Mouse (Mus musculus) cortical plate, adult 2 months (tissue): Measurements from ENCODE around the gene Guca1b. TPM values are rescaled to one million over a fixed set of nuclear protein-coding genes. Genes with fewer than 3 reads are reported as not detected.

ENCODE experiments used
- H3K27ac ChIP-seq: fragments of 200-500 bp; 2 replicates; pipeline ENCODE4 v1.5.1; 2012; ENCODE audit warnings: low read length, control low read depth, inconsistent platforms; ENCODE audit not compliant: insufficient read depth
- H3K4me1 ChIP-seq: fragments of 200-500 bp; 2 replicates; pipeline ENCODE4 v1.6.1; 2011; ENCODE audit warnings: low read length; ENCODE audit not compliant: control insufficient read depth, insufficient read depth
- H3K4me3 ChIP-seq: fragments of 200-500 bp; 2 replicates; pipeline ENCODE4 v1.5.1; 2011; ENCODE audit warnings: mild to moderate bottlenecking, low read length, control low read depth; ENCODE audit not compliant: insufficient read depth
- CTCF ChIP-seq: fragments of 200-500 bp; IDR thresholded peaks from 2 replicates; pipeline ENCODE4 v1.5.1; 2011; ENCODE audit warnings: mild to moderate bottlenecking, control low read depth, low read length; ENCODE audit not compliant: insufficient read depth; ENCODE audit errors: extremely low read depth
- POLR2A ChIP-seq: fragments of 200-500 bp; IDR thresholded peaks from 2 replicates; pipeline ENCODE4 v1.6.1; 2011; ENCODE audit warnings: mild to moderate bottlenecking, low read length, control low read depth; ENCODE audit not compliant: insufficient read depth; ENCODE audit errors: extremely low read depth
- polyA plus RNA-seq: library from polyadenylated mRNA; depleted of rRNA; stranded (reverse); fragments of >200 nt; gene quantifications from 2 replicates; pipeline ENCODE4 v1.2.3, GENCODE M21; 2012; rRNA removed

Guca1b gene
- 1.2 and 1.3 TPM in 2 replicates for polyA plus RNA-seq

DNA sequence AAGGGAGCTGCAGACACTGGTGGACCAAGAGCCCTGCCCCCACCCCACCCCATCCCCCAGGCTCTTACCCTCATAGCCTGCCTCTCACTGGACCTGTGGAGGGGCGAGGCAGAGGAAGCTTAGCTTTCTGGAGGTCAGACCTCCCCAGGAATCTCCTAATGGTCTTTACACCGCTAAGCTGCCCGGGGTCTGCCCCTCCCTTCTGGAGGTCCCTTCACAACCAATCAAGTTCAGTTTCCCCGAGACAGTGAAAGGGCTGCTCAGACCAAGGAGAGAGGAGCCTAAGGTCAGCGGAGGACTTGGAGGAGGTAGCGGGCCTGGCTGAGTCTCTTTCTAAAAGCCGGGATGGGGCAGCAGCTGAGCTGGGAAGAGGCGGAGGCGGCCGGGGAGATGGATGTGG, at the start of gene Guca1b:
TSS of gene Guca1b (plus strand) at position 249 of the 400 bp plus-strand sequence.
- no peak for TF ChIP-seq CTCF
- Histone ChIP-seq H3K4me3 (no peak within 1 kb of the TSS), H3K27ac (no peak within 1 kb of the TSS), H3K4me1 (no peaks in the 10 kb centered on the region)

DNA sequence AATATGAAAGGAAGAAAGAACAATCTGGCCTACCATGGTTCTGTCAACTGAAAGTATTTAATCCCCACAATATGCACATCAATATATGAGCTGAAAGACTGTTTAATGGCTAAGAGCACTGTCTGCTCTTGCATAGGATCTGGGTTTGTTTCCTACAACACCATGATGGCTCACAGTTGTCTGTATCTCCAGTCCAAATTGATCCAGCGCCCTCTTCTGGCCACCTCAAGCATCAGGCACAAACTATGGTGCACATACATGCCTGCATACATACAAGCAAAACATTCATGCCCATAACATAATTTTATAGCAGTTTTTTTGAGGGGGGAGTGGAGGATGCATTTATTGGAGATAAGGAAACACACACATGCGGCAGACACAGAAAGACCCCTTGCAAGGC, 42.1 kb upstream of the Guca1b start:
- no peak for TF ChIP-seq POLR2A
- no peak for TF ChIP-seq CTCF
- no peak overlapping the region for H3K4me3 ChIP-seq
- no peak overlapping the region for H3K27ac ChIP-seq
- H3K4me1 ChIP-seq = no peaks in the 10 kb centered on the region

DNA sequence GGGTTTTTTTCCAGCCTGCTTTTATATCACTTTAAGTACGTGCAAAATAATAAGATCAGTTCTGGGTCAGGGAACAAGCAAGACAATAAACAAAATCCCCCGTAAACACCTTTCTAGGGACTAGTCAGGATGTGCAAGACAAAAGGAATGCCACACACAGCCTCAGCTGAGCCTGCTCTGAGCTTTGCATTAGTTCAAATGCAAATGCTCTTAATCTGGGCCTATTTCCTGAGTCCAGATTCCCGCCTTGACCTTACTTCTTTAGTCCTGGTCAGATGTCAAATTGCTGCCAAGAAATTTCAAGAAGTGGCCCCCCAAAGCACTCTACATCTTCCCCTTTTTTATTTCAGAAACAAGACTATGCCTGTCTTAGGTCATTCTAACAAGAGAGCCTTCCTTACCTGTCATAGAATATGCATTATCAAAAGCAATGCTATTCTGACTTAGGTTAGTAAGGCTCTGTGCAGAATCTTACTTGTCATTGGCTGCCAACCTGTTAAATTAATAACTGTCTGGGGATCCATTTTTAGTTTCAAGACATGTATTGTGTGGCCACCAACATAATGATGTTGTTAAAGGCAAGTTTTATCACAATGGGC, 35.4 kb upstream of the Guca1b start:
- no peak for TF ChIP-seq POLR2A
- no peak for TF ChIP-seq CTCF
- Histone ChIP-seq H3K4me1 (no peaks in the 10 kb centered on the region), H3K27ac (no peak overlapping the region), H3K4me3 (no peak overlapping the region)

DNA sequence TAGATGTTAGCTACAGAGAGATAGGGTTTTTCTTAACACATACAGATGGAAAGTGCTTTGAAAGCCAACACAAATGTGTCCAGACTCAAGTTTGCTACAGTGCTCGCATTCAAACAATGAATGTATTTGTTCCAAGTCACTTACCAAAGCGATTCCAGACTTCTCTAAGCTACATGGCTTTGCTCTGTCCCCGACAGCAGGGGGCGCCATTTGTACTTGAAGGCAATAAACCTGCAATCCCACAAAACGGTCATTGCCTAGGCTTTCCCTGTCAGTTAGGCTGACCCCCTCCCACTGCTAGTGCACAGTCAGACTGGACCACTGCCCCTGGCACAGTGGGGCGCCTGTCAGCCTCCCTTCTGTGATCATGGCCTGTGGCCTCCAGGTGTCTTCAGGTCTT, 25.2 kb upstream of the Guca1b start:
- Histone ChIP-seq H3K4me3 (no peak overlapping the region), H3K27ac (no peak overlapping the region), H3K4me1 (no peaks in the 10 kb centered on the region)
- TF ChIP-seq POLR2A (no peak), CTCF (peak; percentile 48)

DNA sequence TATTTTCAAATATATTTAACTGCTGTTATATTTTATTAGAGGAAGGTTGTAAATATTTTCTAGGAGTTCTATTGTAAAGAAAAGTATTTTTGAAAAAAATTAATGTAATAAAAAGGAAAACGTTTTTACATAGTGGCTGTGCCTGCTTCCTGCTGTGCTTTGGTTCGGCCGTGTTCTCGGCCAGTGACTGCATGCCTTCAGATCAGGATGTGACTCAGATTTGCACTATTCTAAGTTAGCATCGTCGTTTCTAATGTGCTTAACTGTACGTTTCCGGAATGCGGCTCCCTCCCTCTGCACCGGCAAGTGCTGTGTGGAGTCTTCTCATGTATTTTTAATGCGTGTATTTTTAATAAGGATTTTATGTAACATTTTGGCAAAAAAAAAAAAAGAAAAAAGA, 23.9 kb upstream of the Guca1b start:
- Histone ChIP-seq H3K27ac (no peak overlapping the region), H3K4me1 (no peaks in the 10 kb centered on the region), H3K4me3 (no peak overlapping the region)
- TF ChIP-seq POLR2A (no peak), CTCF (no peak)

DNA sequence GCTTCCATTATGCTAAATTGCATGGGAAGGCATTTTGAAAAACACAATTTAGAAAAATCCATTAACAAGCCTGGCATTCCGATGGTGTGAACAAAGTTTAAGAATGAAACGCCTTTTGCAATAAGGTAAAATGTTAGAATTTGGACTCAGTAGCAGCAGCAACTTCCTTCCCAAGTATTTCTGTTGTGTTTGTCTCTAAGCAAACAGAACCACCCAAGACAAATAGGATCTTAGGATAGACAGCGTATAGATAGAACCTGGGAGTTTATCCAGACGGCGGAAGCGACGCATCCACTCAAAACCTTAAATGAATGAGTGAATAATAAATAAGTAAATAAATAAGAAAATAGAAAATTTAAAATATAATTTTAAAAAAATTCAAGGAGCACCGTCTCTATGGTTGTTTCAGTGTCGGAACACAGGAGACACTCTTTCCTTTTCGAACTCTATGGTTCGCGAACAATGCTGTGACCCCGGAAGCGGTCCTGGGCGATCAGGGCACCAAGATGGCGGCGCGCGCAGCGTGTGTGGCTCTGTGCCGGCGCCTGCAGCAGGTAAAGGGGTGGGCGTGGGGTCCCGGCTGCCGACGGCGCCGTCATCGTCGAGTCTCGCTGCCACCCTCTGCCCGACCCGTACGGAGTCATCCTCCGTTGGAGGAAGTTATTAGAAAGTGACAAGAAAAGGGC, 16.6 kb upstream of the Guca1b start, which contains the start of gene Mrps10:
TSS of gene Mrps10 (plus strand) at position 487 of the 686 bp plus-strand sequence.
- H3K4me1 ChIP-seq = no peaks in the 10 kb centered on the region; the same call in 1 of the 2 replicates
- H3K27ac ChIP-seq = no peak within 1 kb of the TSS
- peak within 1 kb of the TSS; percentile 71 for H3K4me3 ChIP-seq
- no peak for TF ChIP-seq CTCF
- TF ChIP-seq POLR2A = peak; percentile 68; the same call in 1 of the 2 replicates

DNA sequence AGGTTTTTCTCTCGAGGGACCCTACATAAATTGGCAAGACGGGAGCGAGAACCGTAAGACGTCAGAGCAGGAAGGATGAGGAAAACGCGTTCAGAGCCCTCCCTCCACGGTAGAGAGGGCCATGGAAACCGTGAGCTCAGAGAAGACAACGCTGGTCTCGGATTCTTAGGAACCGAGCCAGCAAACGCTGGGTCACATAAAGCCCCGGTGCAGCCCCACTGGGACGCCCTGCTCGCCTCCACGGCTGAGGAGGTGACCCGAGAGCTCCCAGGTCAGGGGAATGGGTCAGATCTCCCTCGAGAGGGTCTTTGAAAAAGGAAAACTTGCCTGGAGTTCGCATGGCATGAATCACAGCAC, 16.1 kb upstream of the Guca1b start:
- no peaks in the 10 kb centered on the region; the same call in 1 of the 2 replicates for H3K4me1 ChIP-seq
- no peak overlapping the region for H3K27ac ChIP-seq
- H3K4me3 ChIP-seq = peak overlapping the region; percentile 71
- TF ChIP-seq CTCF (no peak), POLR2A (no peak)

DNA sequence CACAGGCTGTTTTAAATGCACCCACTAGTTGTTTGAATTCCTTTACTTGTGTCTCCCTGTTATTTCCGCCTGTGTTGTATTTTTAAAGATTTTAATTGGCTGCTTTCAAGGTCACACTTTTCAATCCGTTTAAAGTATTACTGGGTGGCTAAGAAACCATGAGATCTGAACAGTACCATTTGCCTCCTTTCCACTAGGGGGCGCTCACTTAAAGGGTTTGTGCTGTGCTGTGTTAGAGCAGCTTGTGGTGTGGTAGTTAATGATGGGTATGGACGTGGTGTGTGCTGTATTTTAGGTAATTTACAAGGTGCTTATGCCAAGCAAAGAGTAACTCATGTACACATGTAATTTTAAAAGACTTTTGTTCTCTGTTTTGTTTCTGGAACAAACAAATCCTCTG, 13.7 kb upstream of the Guca1b start:
- H3K4me1 ChIP-seq = no peaks in the 10 kb centered on the region; the same call in 1 of the 2 replicates
- H3K4me3 ChIP-seq = no peak overlapping the region
- H3K27ac ChIP-seq = no peak overlapping the region
- TF ChIP-seq CTCF = peak; percentile 71
- TF ChIP-seq POLR2A = no peak

DNA sequence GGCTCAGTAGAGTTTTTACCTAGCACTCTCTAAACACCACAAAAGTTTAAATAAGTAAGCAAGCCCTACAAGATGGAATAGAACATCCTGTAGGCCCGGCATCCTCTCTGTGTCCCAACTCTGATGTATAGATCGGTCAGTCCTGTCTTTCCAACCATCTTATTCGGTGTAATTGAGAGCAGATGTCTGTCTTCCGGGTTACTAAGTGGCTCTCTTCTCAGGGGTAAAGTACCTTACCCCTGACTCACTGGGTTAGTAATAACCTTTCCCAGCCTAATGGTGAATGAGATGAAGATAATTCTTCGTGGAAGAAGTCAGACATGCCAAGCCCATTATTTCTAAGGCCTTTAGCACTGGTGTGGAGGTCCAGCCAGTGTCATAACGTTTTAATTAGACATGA, 11.2 kb upstream of the Guca1b start:
- TF ChIP-seq CTCF (no peak), POLR2A (no peak)
- Histone ChIP-seq H3K4me3 (no peak overlapping the region), H3K4me1 (no peaks in the 10 kb centered on the region; the same call in 1 of the 2 replicates), H3K27ac (no peak overlapping the region)

DNA sequence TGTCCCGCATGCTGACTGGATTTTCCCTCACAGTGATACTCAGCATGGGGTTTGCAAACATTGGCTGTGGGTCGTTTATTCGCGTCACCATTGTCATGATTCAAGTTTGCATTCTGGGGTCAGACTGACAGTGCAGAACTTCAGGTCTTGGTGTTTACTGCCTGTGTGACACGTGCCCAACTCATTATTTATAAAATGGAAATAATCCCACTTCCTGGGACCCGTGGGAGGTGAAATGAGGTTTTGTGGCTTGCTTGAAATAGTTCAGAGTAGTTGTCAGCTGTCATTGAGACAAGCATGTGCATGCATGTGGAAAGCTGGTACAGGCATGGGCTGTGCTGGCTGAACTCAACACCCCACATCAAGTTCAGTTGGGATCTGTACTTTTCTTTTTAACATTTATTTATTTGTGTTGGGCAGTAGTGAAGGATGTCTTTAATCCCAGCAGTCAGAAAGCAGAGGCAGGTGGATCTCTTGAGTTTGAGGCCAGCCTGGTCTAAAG, 8.4 kb upstream of the Guca1b start:
- Histone ChIP-seq H3K4me3 (no peak overlapping the region), H3K4me1 (no peaks in the 10 kb centered on the region), H3K27ac (no peak overlapping the region)
- TF ChIP-seq CTCF (no peak), POLR2A (no peak)
